Mouse (Mus musculus) hindbrain, embryonic 10.5 days (tissue): Measurements from ENCODE around the gene Pgghg. TPM values are rescaled to one million over a fixed set of nuclear protein-coding genes. Genes with fewer than 3 reads are reported as not detected.
A peak's percentile ranks its signal among the peaks of the same experiment; 100 is the strongest.

ENCODE experiments used
- DNase-seq: peaks from one replicate; pipeline ENCODE4 v3.0.0-alpha.2; 2017; ENCODE audit warnings: low spot score
- H3K27ac ChIP-seq: fragments of 300-500 bp; sonication (generic); 2 replicates; pipeline ENCODE4 v1.5.1; 2016; ENCODE audit warnings: mild to moderate bottlenecking, moderate library complexity
- H3K27me3 ChIP-seq: fragments of 300-500 bp; sonication (generic); 2 replicates; pipeline ENCODE4 v1.6.1; 2016; ENCODE audit warnings: mild to moderate bottlenecking; ENCODE audit not compliant: poor library complexity, insufficient read depth, severe bottlenecking
- H3K36me3 ChIP-seq: fragments of 300-500 bp; sonication (generic); 2 replicates; pipeline ENCODE4 v1.6.1; 2016; ENCODE audit warnings: mild to moderate bottlenecking, moderate library complexity
- H3K4me1 ChIP-seq: fragments of 300-500 bp; sonication (generic); replicated peaks from 2 replicates; pipeline ENCODE4 v1.6.1; 2016; ENCODE audit warnings: mild to moderate bottlenecking
- H3K4me3 ChIP-seq: fragments of 300-500 bp; sonication (generic); 2 replicates; pipeline ENCODE4 v1.5.1; 2016; ENCODE audit warnings: mild to moderate bottlenecking, moderate library complexity
- H3K9me3 ChIP-seq: fragments of 300-500 bp; sonication (generic); 2 replicates; pipeline ENCODE4 v1.6.1; 2016; ENCODE audit warnings: mild to moderate bottlenecking, moderate library complexity
- WGBS: fragments of 180-500 bp; shearing (Covaris S2); methylation state at CpG from one replicate; pipeline ENCODE4 v1.1.7; 2016; 5-methylcytosine and 5-hydroxymethylcytosine counted together
- polyA plus RNA-seq: library from polyadenylated mRNA; unstranded; fragments of >200 nt; fragmentation: Nextera tagmentation; extraction: Ambion mirVana; gene quantifications from 2 replicates; pipeline ENCODE4 v1.2.1, GENCODE M21; 2016

Pgghg gene
- 16.8 and 17.0 TPM in 2 replicates for polyA plus RNA-seq

DNA sequence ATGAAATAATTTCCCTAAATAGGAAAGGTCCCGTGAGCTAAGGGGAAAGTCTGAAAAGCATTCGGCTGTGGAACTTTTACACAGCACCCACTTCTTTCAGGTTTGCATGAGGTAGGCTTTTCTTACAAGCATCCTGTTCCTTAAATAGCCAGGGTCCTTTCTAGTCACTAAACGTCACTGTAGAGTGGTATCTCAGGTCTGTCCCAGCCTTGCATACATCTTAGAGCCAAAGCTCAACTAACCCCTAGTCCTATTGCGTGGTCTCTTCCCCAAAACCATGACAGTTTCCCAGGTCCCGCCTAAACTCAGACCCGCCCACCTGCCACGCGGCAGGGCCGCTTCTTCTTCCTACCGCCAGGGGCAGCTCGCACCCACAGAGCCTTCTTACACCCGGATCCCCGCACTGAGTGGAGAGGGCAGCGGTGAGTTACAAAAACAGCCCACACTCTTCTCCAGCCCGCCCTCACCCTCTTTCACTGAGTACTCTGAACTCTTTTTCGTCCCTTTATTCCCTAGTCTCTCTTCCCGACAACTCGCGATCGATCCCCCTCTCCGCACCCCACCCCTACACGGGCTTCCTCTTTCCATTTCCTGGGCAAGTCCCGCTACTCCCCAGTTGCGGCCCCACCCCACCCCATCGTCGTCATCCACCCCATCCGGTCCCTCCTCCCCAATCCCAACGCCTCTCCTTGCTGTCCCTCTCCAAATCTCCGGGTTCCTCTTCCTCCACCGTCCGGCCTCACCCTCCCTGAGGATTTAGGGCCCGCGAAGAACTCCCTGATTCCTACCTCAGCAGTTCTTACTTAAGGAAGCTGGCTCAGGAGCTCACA is at the start of gene Pgghg:
TSS of gene Pgghg (plus strand) at position 170 of the 830 bp plus-strand sequence.
- 4% methylated on average over 33 of the region's 33 CpGs for WGBS
- H3K4me3 ChIP-seq: peak within 1 kb of the TSS; percentile 65
- no peaks in the 10 kb centered on the region for H3K9me3 ChIP-seq
- no peaks in the 10 kb centered on the region for H3K27me3 ChIP-seq
- peak; percentile 89 for DNase-seq
- peak within 1 kb of the TSS; percentile 93 for H3K27ac ChIP-seq
- peaks cover 29% of the 10 kb centered on the region for H3K4me1 ChIP-seq
- H3K36me3 ChIP-seq: peaks cover 18% of the 10 kb centered on the region

DNA sequence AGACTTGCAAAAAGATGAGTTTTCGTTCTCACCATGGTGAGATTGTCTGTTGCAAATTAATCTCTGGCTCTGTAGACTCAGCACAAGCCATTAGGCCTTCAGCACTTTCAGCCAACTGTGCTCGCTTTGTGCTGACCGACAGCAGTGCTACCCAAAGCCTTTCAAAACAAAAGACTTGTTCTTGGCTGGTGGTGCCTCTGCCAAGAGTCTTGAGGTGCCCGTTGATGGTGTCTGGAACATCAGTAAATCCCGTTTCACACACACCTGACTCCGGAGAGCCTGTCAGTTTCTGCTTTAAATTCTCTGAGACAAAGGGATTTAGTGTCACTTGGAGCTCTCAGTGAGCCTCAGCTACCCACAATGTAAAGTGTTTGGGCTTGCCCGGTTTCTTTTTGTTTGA is 47.2 kb upstream of the Pgghg start:
- no peaks in the 10 kb centered on the region for H3K27me3 ChIP-seq
- WGBS: 94% methylated on average over 7 of the region's 7 CpGs
- H3K27ac ChIP-seq: no peak overlapping the region
- H3K4me3 ChIP-seq: no peak overlapping the region
- H3K9me3 ChIP-seq: no peaks in the 10 kb centered on the region
- no peak for DNase-seq
- no peaks in the 10 kb centered on the region for H3K4me1 ChIP-seq
- peaks cover 86% of the 10 kb centered on the region for H3K36me3 ChIP-seq

DNA sequence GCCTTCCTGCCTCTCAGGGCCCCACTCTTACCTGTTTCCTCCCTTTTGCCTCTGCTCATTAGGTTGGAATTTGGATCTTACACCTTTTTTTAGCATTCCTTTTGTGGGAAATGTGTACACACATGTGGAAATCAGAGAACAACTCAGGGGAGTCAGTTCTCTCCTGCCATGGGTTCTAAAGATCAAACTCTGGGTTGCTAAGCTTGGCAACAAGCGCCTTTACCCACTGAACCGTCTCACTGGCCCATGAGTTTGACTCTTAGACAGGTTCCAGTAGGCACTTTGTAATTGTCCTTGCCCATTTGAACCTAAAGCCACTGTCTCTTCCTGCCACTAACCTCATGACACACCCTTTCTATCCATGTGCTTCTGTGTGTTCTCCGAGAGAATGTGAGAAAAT is 46.6 kb upstream of the Pgghg start:
- no peaks in the 10 kb centered on the region for H3K27me3 ChIP-seq
- no peak overlapping the region for H3K27ac ChIP-seq
- no peaks in the 10 kb centered on the region for H3K9me3 ChIP-seq
- H3K4me3 ChIP-seq: no peak overlapping the region
- WGBS: 94% methylated on average over 3 of the region's 3 CpGs
- H3K36me3 ChIP-seq: peaks cover 86% of the 10 kb centered on the region
- no peak for DNase-seq
- no peaks in the 10 kb centered on the region for H3K4me1 ChIP-seq

DNA sequence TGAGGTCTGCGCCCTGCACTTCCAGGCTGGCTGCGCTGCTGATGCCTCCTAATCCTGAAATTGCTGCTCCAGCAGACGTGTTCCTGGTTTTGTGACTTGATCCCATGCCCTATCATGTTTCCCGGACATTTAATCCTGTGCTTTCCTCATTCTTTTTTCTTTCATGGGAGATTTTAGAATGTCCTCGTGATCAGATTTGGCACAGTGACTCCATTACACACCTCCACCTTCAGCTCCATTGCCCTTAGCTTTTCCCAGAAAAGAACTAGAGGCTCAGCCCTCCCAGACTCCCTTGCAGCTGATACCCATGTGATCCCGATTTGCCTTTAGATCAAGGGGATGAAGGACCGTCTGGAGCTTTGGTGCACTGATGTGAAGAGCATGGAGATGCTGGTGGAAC is 43.3 kb upstream of the Pgghg start:
- Histone ChIP-seq H3K4me1 (peaks cover 8% of the 10 kb centered on the region; the same call in 1 of the 2 replicates), H3K36me3 (peaks cover 72% of the 10 kb centered on the region), H3K9me3 (no peaks in the 10 kb centered on the region), H3K27me3 (no peaks in the 10 kb centered on the region), H3K4me3 (no peak overlapping the region), H3K27ac (no peak overlapping the region)
- whole genome bisulfite sequencing: 90% methylated on average over 7 of the region's 7 CpGs
- no peak for DNase-seq

DNA sequence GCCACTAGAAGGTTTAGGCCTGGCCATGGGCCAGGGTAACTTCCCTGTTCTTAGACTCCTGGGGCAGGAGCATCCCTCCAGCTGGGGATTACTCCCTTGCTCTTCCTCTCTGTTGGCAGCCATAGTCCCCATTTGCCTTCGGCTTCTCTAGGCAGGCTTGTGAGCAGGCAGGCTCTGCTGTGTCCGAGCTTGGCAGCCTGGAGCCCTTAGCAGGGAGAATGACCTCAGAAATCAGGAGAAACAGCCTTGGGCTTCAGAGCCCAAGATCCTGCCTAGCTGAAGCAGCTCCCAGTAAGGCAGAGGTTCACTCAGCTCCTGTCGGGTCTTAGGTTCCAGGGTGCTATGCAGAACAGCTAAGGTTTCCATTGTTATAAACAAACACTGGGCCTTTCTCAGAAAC is 42.1 kb upstream of the Pgghg start:
- no peak overlapping the region for H3K4me3 ChIP-seq
- no peaks in the 10 kb centered on the region for H3K9me3 ChIP-seq
- peaks cover 60% of the 10 kb centered on the region for H3K36me3 ChIP-seq
- H3K4me1 ChIP-seq: peaks cover 11% of the 10 kb centered on the region; the same call in 1 of the 2 replicates
- WGBS: 74% methylated on average over 3 of the region's 3 CpGs
- no peaks in the 10 kb centered on the region for H3K27me3 ChIP-seq
- no peak overlapping the region for H3K27ac ChIP-seq
- DNase-seq: no peak

DNA sequence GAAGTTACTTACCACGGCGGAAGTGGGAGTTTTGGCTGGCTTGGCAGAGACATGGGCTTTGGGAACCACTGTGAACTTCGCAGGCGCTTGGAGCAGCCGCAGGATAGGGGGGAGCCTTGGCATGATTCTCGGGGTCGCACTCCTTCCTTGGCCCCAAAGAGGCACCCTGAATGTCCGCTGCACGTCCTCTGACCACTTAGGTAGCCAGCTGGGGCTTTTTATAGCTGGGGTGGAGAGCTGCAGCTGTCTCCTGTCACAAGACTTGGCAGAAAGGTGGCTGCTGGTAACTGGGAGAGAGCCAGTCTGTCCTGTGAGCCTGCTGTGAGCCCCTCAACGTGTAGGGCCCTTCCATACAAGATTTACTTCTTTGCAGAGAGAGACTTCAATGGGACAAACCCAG is 41.0 kb upstream of the Pgghg start, which contains the start of gene Cox8b:
TSS of gene Cox8b (minus strand) at position 227 of the 400 bp plus-strand sequence.
- no peak for DNase-seq
- 83% methylated on average over 10 of the region's 10 CpGs for WGBS
- peaks cover 11% of the 10 kb centered on the region; the same call in 1 of the 2 replicates for H3K4me1 ChIP-seq

DNA sequence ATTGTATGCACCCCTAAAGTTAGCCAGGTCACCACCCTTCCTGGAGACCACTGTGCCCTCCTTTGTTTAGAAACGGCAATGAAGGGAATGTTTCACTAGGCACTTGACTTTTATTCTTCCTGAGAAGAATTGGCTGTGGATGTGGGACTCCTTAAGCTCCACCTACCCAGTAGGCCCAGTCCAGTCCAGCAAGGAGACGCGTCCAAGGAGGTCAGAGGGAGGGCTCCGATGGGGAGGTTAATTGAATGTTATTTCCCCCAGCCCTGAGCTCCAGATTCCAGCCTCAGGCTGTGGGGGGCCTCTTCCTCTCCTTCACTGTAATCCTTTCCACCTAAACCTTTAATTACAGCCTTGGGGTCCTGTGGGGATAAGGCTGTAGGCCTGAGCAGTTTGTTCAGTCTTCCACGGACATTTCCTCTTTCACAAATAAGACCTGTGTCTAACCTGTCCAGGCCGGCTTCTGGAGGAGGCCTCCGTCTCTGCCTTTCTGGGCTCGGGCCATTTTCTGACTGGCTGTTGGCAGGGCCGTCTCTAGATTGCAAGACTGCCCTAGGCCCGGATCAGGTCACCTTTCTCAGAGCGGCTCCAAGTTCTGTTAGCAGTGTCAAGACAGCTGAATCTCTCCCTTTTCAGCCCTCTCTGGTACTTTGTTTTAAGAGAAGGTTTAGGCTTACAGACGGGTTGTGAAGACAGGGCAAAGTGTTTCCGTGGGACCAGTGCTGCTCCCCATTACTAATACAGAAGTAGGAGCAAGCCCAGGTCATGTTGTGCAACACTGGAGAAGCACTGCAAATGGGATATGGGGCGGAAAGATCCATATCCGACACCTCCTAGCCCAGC is 38.9 kb upstream of the Pgghg start:
- WGBS: 79% methylated on average over 15 of the region's 15 CpGs
- DNase-seq: no peak
- Histone ChIP-seq H3K27me3 (0 out of 2 replicates have a peak, but pooled peaks cover 3% of the 10 kb centered on the region), H3K9me3 (no peaks in the 10 kb centered on the region), H3K4me1 (peaks cover 11% of the 10 kb centered on the region; the same call in 1 of the 2 replicates), H3K4me3 (no peak overlapping the region), H3K27ac (peak overlapping the region; percentile 8), H3K36me3 (peaks cover 30% of the 10 kb centered on the region)

More for the DNA sequence above, 41.0 kb upstream of the Pgghg start, which contains the start of gene Cox8b:
- Histone ChIP-seq H3K36me3 (peaks cover 50% of the 10 kb centered on the region), H3K27ac (no peak within 1 kb of the TSS), H3K27me3 (no peaks in the 10 kb centered on the region), H3K4me3 (no peak within 1 kb of the TSS), H3K9me3 (no peaks in the 10 kb centered on the region)

DNA sequence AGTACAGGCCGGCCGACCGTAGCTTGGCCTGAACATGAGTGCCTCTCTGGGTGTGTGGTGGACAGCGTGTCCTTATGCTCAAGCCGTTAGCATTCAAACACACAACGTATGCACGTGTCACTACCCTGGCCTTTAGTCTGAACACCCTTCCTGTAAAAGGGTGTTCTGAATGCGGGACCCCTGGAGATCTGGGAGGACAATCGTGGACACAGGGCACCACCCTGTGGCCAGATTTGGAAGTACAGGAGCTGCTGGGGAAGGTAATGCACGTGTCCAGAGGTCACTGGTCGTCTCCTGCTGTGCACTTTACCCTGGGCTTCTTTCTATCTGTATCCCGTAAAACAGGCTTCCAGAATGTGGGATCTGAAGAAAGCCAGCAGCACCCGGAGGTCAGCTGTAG is 38.0 kb upstream of the Pgghg start:
- 0 out of 2 replicates have a peak overlapping the region, but pooled peaks have one; percentile 8 for H3K27ac ChIP-seq
- 25% methylated on average over 13 of the region's 13 CpGs for WGBS

DNA sequence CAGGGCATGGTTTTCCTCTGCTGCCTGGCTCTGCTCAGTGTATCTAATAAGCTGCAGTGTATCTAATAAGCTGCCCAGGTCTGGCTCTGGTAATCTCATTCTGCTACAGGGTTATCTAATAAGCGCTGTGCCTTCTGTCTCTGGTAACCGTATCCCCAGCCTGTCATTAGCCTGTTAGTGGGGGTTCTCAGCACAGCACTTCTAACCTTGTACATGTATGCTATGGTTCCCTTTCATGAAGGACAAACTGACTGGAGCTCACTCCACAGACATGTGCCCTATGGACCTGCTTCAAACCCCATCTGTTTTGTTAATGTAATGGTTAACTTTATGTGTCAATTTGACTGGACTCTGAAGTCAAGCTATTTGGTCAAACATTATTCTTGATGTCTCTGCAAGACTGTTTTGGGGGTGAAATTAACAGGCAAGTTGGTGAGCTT is 35.5 kb upstream of the Pgghg start:
- H3K36me3 ChIP-seq: no peaks in the 10 kb centered on the region
- no peak overlapping the region for H3K27ac ChIP-seq
- 88% methylated on average over 2 of the region's 2 CpGs for WGBS
- 0 out of 2 replicates have a peak, but pooled peaks cover 3% of the 10 kb centered on the region for H3K27me3 ChIP-seq
- no peak overlapping the region for H3K4me3 ChIP-seq
- H3K9me3 ChIP-seq: no peaks in the 10 kb centered on the region
- peaks cover 20% of the 10 kb centered on the region for H3K4me1 ChIP-seq
- no peak for DNase-seq

More for the DNA sequence above, 38.0 kb upstream of the Pgghg start:
- Histone ChIP-seq H3K4me3 (no peak overlapping the region), H3K36me3 (peaks cover 20% of the 10 kb centered on the region), H3K4me1 (peaks cover 11% of the 10 kb centered on the region; the same call in 1 of the 2 replicates), H3K27me3 (0 out of 2 replicates have a peak, but pooled peaks cover 3% of the 10 kb centered on the region), H3K9me3 (no peaks in the 10 kb centered on the region)
- peak; percentile 76 for DNase-seq

DNA sequence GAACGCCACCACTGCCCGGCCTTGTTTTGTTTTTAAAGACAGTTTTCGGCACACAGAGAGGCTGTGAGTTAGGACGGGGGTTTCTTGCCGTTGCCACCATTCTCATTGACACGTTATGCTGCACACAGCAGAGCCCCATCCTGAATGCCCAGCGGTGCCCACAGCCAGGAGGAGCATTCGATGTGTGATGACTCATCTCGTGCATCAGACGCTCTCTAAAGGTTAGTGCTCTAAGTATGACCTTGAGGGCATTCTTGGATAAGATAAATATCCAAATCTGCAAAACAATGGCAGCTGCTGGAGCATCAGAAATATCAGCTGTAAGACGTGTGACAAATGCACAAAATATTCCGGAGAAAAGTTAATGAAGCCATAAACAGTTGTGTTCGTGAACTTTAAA is 34.1 kb upstream of the Pgghg start:
- Histone ChIP-seq H3K27ac (no peak overlapping the region), H3K4me1 (peaks cover 16% of the 10 kb centered on the region), H3K27me3 (0 out of 2 replicates have a peak, but pooled peaks cover 3% of the 10 kb centered on the region), H3K4me3 (no peak overlapping the region), H3K9me3 (no peaks in the 10 kb centered on the region), H3K36me3 (no peaks in the 10 kb centered on the region)
- no peak for DNase-seq
- WGBS: 88% methylated on average over 13 of the region's 13 CpGs

DNA sequence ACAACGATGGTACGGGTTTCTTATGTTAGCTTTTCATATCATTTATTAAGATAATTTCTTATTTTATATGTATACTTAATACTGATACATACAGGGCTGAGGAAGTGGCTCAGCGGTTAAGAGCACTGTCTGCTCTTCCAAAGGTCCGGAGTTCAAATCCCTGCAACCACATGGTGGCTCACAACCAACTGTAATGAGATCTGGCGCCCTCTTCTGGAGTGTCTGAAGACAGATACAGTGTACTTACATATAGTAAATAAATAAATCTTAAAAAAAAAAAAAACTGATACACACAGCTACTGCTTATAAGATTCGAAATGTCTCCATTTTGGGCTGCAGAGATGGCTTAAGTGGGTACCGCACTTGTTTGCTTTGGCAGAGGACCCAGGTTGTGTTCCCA is 33.5 kb upstream of the Pgghg start:
- no peak overlapping the region for H3K27ac ChIP-seq
- 0 out of 2 replicates have a peak, but pooled peaks cover 3% of the 10 kb centered on the region for H3K27me3 ChIP-seq
- no peaks in the 10 kb centered on the region for H3K9me3 ChIP-seq
- H3K4me3 ChIP-seq: no peak overlapping the region
- DNase-seq: no peak
- H3K36me3 ChIP-seq: no peaks in the 10 kb centered on the region
- H3K4me1 ChIP-seq: peaks cover 13% of the 10 kb centered on the region
- 84% methylated on average over 7 of the region's 7 CpGs for WGBS

DNA sequence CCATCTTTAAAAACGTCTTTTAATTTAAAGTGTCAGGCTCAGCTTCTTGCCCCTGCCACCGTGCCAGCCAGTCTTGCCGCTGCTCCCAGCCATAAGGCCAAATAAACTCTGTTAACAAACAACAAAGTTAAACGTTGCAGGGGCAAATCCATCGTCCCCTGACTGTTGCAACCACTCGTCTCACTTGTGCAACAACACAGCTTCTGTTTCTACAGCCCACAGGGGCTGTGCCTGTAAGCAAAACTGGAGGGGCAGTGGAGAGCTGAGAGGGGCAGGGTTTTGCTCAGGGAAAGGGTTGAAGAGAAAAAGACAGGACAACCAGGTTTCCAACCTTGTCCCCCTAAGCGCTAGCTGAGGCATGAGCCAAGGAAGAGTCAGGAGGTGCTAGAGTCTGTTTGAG is 33.0 kb upstream of the Pgghg start:
- no peak overlapping the region for H3K27ac ChIP-seq
- H3K27me3 ChIP-seq: 0 out of 2 replicates have a peak, but pooled peaks cover 3% of the 10 kb centered on the region
- 45% methylated on average over 7 of the region's 7 CpGs for WGBS

More for the DNA sequence above, 33.0 kb upstream of the Pgghg start:
- no peak for DNase-seq
- peak overlapping the region; percentile 56; the same call in 1 of the 2 replicates for H3K4me3 ChIP-seq
- peaks cover 9% of the 10 kb centered on the region for H3K4me1 ChIP-seq
- H3K36me3 ChIP-seq: no peaks in the 10 kb centered on the region
- H3K9me3 ChIP-seq: no peaks in the 10 kb centered on the region
